Mouse (Mus musculus): ENCODE measurements around the gene Il27ra.

DNA sequence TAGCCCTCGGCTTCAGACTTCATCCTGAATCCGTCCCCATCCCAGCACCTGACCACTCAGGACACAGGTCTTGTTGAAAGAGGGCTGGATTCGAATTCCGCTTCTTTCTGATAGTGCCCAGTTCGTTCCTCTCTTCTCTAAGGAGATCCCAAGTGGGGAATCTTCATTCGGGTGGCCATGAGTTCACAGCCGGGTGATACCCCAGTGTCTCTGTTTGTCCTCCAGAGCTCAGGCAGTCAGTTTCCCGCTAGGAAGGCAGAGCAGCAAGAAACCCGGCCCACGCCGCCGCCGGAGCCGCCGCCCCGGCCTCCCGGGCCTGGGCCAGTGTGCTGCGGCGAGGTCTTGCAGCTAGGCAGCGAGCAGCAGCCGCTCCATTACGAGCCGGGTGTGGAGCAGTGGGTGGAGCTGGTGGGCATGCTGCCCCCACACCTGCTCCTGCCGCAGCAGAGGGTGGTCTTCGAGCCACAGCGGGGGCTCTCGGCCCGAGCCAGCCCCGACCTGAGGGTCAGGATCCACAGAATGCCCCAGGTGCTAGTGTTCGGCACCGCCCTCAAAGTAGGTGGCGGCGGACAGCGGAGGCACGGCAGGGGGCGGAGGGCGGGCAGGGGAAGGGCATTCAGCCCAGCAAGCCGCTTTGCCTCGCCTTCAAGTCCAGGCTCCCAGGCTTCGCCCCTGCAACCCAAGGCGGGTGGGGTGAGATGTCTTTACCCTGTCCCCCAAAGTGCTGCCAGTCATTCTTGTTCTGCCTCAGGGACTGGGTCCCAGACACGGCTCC, 42.1 kb upstream of the Il27ra start:
- TF ChIP-seq CTCF (IDR thresholded peaks at IDR 0.05; ENCODE audit: extremely low read depth, insufficient read depth, low read length) (no peak), POLR2A (IDR thresholded peaks at IDR 0.05; ENCODE audit: extremely low read depth, insufficient read depth, low read length) (no peak)
